Mouse (Mus musculus): ENCODE measurements around the gene Gatad2a. TPM values are rescaled to one million over a fixed set of nuclear protein-coding genes. Genes with fewer than 3 reads are reported as not detected.
"Not testable (repeated sequence)": the region's sequence is repeated elsewhere in the genome, so short reads cannot be mapped to it uniquely, and the experiment has no call there.

The Gatad2a gene
- polyA plus RNA-seq, 1 experiment from 2014 or later: 49.6 TPM

DNA sequence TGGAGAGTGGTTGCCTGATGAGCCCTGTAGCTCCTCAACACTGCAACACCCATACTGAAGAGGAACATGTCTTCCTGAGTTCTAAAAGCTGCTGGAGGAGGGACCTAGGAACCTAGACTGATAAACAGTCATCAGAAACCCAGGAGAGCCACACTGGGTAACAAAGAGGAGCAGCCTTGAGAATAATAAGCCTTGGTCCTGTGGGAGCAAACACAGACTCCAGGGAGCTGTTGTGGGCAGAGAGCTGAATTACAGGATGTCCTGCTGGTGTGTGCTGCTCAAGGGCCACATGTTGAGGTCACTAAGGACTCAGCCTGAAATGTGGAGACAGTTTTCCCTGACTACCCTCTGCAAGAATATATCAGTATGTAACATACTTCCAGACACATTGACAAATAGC, 38.3 kb downstream of the Gatad2a start:
- Histone ChIP-seq H3K27ac (ENCODE audit: low read length) (no peak overlapping the region), H3K4me1 (ENCODE audit: control insufficient read depth, insufficient read depth, low read length) (no peaks in the 10 kb centered on the region), H3K27me3 (ENCODE audit: control insufficient read depth, insufficient read depth, low read length) (no peaks in the 10 kb centered on the region)

DNA sequence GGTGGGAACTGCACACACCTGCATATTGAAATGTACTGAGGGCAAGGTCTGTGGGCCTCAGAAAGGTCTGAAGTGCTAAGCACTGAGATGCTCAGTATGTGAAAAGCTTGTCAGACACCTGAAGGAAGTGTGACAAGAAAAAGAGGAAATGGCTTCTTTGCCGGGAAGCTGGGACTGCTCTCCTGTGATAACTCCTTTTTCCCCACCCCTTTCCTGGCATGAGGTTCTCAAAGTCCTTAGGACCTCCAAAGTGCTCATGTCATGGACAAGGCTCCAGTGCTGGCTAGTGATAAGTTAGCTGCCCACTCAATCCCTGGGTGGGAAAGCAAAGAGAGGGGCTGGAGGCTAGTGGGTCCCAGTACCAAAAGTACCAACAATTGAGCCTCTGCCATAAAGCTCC, 38.8 kb downstream of the Gatad2a start:
- ATAC-seq (ENCODE audit: insufficient number of reproducible peaks, insufficient read depth, low FRiP score, low read depth): no peak
- H3K4me3 ChIP-seq (ENCODE audit: low read depth, low read length): no peak overlapping the region
- no peaks in the 10 kb centered on the region for H3K9me3 ChIP-seq (ENCODE audit: control insufficient read depth, low read depth, low read length)
- H3K27ac ChIP-seq (ENCODE audit: low read length): no peak overlapping the region
- WGBS: 43% methylated on average over 1 of the region's 1 CpGs
- H3K36me3 ChIP-seq (ENCODE audit: control insufficient read depth, insufficient read depth, low read length): no peaks in the 10 kb centered on the region
- H3K4me2 ChIP-seq (replicated peaks; ENCODE audit: low read depth, low read length): no peak overlapping the region
- no peaks in the 10 kb centered on the region for H3K27me3 ChIP-seq (ENCODE audit: control insufficient read depth, insufficient read depth, low read length)
- H3K9ac ChIP-seq (replicated peaks; ENCODE audit: low read depth, low read length): no peak overlapping the region
- H3K4me1 ChIP-seq (ENCODE audit: control insufficient read depth, insufficient read depth, low read length): no peaks in the 10 kb centered on the region

More for the DNA sequence above, 38.3 kb downstream of the Gatad2a start:
- Histone ChIP-seq H3K4me3 (ENCODE audit: low read depth, low read length) (no peak overlapping the region), H3K9me3 (ENCODE audit: control insufficient read depth, low read depth, low read length) (no peaks in the 10 kb centered on the region), H3K4me2 (replicated peaks; ENCODE audit: low read depth, low read length) (no peak overlapping the region), H3K9ac (replicated peaks; ENCODE audit: low read depth, low read length) (no peak overlapping the region), H3K36me3 (ENCODE audit: control insufficient read depth, insufficient read depth, low read length) (0 out of 2 replicates have a peak, but pooled peaks cover 3% of the 10 kb centered on the region)
- no peak for ATAC-seq (ENCODE audit: insufficient number of reproducible peaks, insufficient read depth, low FRiP score, low read depth)

- 58% methylated on average over 2 of the region's 2 CpGs for WGBS
- Histone ChIP-seq H3K9ac (replicated peaks; ENCODE audit: low read depth, low read length) (no peak overlapping the region), H3K9me3 (ENCODE audit: control insufficient read depth, low read depth, low read length) (no peaks in the 10 kb centered on the region), H3K27ac (ENCODE audit: low read length) (no peak overlapping the region), H3K36me3 (ENCODE audit: control insufficient read depth, insufficient read depth, low read length) (no peaks in the 10 kb centered on the region), H3K4me3 (ENCODE audit: low read depth, low read length) (no peak overlapping the region), H3K27me3 (ENCODE audit: control insufficient read depth, insufficient read depth, low read length) (no peaks in the 10 kb centered on the region), H3K4me1 (ENCODE audit: control insufficient read depth, insufficient read depth, low read length) (no peaks in the 10 kb centered on the region), H3K4me2 (replicated peaks; ENCODE audit: low read depth, low read length) (no peak overlapping the region)
- ATAC-seq (ENCODE audit: insufficient number of reproducible peaks, insufficient read depth, low FRiP score, low read depth): no peak
Observed at GRCm38 (mm10) chr8:69956651-69957050, 39.5 kb downstream of the Gatad2a start.

DNA sequence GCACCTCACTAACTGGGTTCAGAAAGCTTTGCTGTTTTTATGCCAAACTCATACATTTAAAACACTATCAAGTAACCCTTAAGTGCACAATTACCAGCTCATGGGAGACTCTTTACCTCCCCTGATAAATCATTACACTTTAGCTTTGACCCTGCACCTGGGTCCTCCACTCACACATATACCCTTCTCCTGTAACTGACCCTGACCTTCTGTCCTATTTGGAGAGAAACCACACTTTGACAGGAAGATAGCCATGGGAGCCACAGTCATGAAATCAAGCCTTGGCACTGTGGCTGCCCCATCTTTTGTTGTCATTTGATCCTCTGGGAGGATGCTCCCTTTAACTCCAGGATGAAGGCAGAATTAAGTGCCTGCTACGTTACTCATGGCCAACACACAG, 41.5 kb downstream of the Gatad2a start:
- no peaks in the 10 kb centered on the region for H3K27me3 ChIP-seq (ENCODE audit: control insufficient read depth, insufficient read depth, low read length)
- no peaks in the 10 kb centered on the region for H3K9me3 ChIP-seq (ENCODE audit: control insufficient read depth, low read depth, low read length)
- peaks cover 5% of the 10 kb centered on the region; the same call in 1 of the 2 replicates for H3K36me3 ChIP-seq (ENCODE audit: control insufficient read depth, insufficient read depth, low read length)
- no peak overlapping the region for H3K9ac ChIP-seq (replicated peaks; ENCODE audit: low read depth, low read length)
- no peaks in the 10 kb centered on the region for H3K4me1 ChIP-seq (ENCODE audit: control insufficient read depth, insufficient read depth, low read length)
- H3K4me2 ChIP-seq (replicated peaks; ENCODE audit: low read depth, low read length): no peak overlapping the region
- whole genome bisulfite sequencing: 56% methylated on average over 1 of the region's 1 CpGs
- H3K27ac ChIP-seq (ENCODE audit: low read length): no peak overlapping the region
- ATAC-seq (ENCODE audit: insufficient number of reproducible peaks, insufficient read depth, low FRiP score, low read depth): no peak
- H3K4me3 ChIP-seq (ENCODE audit: low read depth, low read length): no peak overlapping the region

- no peak overlapping the region for H3K4me2 ChIP-seq (replicated peaks; ENCODE audit: low read depth, low read length)
- H3K27me3 ChIP-seq (ENCODE audit: control insufficient read depth, insufficient read depth, low read length): no peaks in the 10 kb centered on the region
- H3K4me1 ChIP-seq (ENCODE audit: control insufficient read depth, insufficient read depth, low read length): no peaks in the 10 kb centered on the region
- ATAC-seq (ENCODE audit: insufficient number of reproducible peaks, insufficient read depth, low FRiP score, low read depth): no peak
- no peaks in the 10 kb centered on the region for H3K9me3 ChIP-seq (ENCODE audit: control insufficient read depth, low read depth, low read length)
- peaks cover 5% of the 10 kb centered on the region; the same call in 1 of the 2 replicates for H3K36me3 ChIP-seq (ENCODE audit: control insufficient read depth, insufficient read depth, low read length)
- H3K27ac ChIP-seq (ENCODE audit: low read length): no peak overlapping the region
- H3K4me3 ChIP-seq (ENCODE audit: low read depth, low read length): no peak overlapping the region
- no peak overlapping the region; the same call in 1 of the 2 replicates for H3K9ac ChIP-seq (replicated peaks; ENCODE audit: low read depth, low read length)
- 71% methylated on average over 4 of the region's 4 CpGs for WGBS
Observed at GRCm38 (mm10) chr8:69954213-69954612, 42.0 kb downstream of the Gatad2a start.

DNA sequence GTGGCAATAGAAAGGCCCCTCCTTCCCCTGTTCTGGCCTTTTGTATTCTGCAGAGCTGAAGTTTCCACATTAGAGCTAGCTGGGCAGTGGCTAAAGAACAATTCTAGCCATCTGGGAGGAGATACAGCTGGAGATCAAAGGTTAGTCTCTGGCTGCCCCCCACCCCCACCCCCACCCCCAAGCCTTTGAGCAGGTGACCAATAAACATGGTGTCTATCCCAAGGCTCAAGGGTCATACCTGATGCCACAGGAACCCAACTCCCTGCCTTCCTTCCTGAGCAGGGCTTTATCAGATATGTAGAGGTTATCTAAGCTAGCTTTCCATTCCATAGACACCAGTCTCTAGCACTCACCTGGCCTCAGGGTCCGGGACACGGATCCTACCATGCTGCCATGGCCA, 45.9 kb downstream of the Gatad2a start:
- ATAC-seq (ENCODE audit: insufficient number of reproducible peaks, insufficient read depth, low FRiP score, low read depth): no peak
- H3K4me3 ChIP-seq (ENCODE audit: low read depth, low read length): no peak overlapping the region

DNA sequence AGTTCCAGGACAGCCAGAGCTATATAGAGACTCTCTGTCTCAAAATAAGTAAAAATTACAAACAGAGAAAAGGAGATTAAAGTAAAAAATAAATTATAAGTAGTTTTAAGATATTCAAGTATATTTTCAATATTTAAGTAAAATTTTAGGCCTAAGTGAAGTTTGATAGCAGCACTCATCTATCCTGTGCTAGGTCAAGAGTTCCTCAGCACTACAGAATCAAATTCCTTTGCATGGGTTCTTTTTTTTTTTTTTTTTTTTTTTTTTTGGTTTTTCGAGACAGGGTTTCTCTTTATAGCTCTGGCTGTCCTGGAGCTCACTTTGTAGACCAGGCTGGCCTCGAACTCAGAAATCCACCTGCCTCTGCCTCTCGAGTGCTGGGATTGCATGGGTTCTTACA, 53.7 kb downstream of the Gatad2a start:
- not testable (repeated sequence) for H3K27ac ChIP-seq (ENCODE audit: low read length); H3K9me3 ChIP-seq (ENCODE audit: control insufficient read depth, low read depth, low read length); H3K4me2 ChIP-seq (replicated peaks; ENCODE audit: low read depth, low read length); ATAC-seq (ENCODE audit: insufficient number of reproducible peaks, insufficient read depth, low FRiP score, low read depth); H3K36me3 ChIP-seq (ENCODE audit: control insufficient read depth, insufficient read depth, low read length); H3K27me3 ChIP-seq (ENCODE audit: control insufficient read depth, insufficient read depth, low read length); H3K4me1 ChIP-seq (ENCODE audit: control insufficient read depth, insufficient read depth, low read length); H3K4me3 ChIP-seq (ENCODE audit: low read depth, low read length); H3K9ac ChIP-seq (replicated peaks; ENCODE audit: low read depth, low read length)
- 86% methylated on average over 2 of the region's 3 CpGs for WGBS

More for the DNA sequence above, 45.9 kb downstream of the Gatad2a start:
- H3K9me3 ChIP-seq (ENCODE audit: control insufficient read depth, low read depth, low read length): no peaks in the 10 kb centered on the region
- no peak overlapping the region for H3K27ac ChIP-seq (ENCODE audit: low read length)
- H3K4me2 ChIP-seq (replicated peaks; ENCODE audit: low read depth, low read length): no peak overlapping the region
- no peaks in the 10 kb centered on the region for H3K4me1 ChIP-seq (ENCODE audit: control insufficient read depth, insufficient read depth, low read length)
- 100% methylated on average over 2 of the region's 2 CpGs for WGBS
- no peaks in the 10 kb centered on the region for H3K27me3 ChIP-seq (ENCODE audit: control insufficient read depth, insufficient read depth, low read length)
- H3K9ac ChIP-seq (replicated peaks; ENCODE audit: low read depth, low read length): no peak overlapping the region
- peaks cover 5% of the 10 kb centered on the region; the same call in 1 of the 2 replicates for H3K36me3 ChIP-seq (ENCODE audit: control insufficient read depth, insufficient read depth, low read length)

GRCm38 (mm10) chr8:69940386-69940785, 55.8 kb downstream of the Gatad2a start:
- ATAC-seq (ENCODE audit: insufficient number of reproducible peaks, insufficient read depth, low FRiP score, low read depth): no peak
- Histone ChIP-seq H3K36me3 (ENCODE audit: control insufficient read depth, insufficient read depth, low read length) (peaks cover 5% of the 10 kb centered on the region), H3K4me2 (replicated peaks; ENCODE audit: low read depth, low read length) (no peak overlapping the region), H3K9ac (replicated peaks; ENCODE audit: low read depth, low read length) (no peak overlapping the region), H3K4me1 (ENCODE audit: control insufficient read depth, insufficient read depth, low read length) (peaks cover 10% of the 10 kb centered on the region; the same call in 1 of the 2 replicates), H3K9me3 (ENCODE audit: control insufficient read depth, low read depth, low read length) (no peaks in the 10 kb centered on the region), H3K27me3 (ENCODE audit: control insufficient read depth, insufficient read depth, low read length) (no peaks in the 10 kb centered on the region), H3K27ac (ENCODE audit: low read length) (no peak overlapping the region), H3K4me3 (ENCODE audit: low read depth, low read length) (no peak overlapping the region)
- WGBS: 91% methylated on average over 2 of the region's 2 CpGs

DNA sequence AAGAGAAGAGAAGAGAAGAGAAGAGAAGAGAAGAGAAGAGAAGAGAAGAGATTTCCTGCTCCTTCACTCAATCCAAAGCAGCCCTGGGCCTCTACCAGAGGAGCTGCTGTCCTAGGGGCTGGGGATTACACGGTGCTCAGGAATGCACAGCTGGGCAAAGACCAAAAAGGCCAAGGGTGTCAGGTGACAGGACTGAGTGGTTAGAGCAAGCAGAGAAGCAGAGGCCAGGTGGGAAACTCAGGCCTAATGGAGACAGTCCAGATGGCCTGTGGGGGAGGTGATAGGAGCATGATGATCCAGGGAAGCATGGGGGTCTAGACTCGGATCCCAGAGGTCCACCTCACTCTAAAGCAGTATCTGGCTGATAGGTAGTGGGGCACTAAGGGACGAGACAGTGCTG, 56.6 kb downstream of the Gatad2a start:
- 16% methylated on average over 3 of the region's 3 CpGs for WGBS
- Histone ChIP-seq H3K36me3 (ENCODE audit: control insufficient read depth, insufficient read depth, low read length) (peaks cover 10% of the 10 kb centered on the region), H3K4me1 (ENCODE audit: control insufficient read depth, insufficient read depth, low read length) (peaks cover 10% of the 10 kb centered on the region; the same call in 1 of the 2 replicates), H3K9me3 (ENCODE audit: control insufficient read depth, low read depth, low read length) (no peaks in the 10 kb centered on the region), H3K4me3 (ENCODE audit: low read depth, low read length) (no peak overlapping the region), H3K4me2 (replicated peaks; ENCODE audit: low read depth, low read length) (no peak overlapping the region), H3K27me3 (ENCODE audit: control insufficient read depth, insufficient read depth, low read length) (no peaks in the 10 kb centered on the region), H3K9ac (replicated peaks; ENCODE audit: low read depth, low read length) (no peak overlapping the region), H3K27ac (ENCODE audit: low read length) (no peak overlapping the region)
- ATAC-seq (ENCODE audit: insufficient number of reproducible peaks, insufficient read depth, low FRiP score, low read depth): no peak

Data from stomach, embryonic 14.5 days (tissue).